Mouse (Mus musculus): ENCODE measurements around the gene Plet1. TPM values are rescaled to one million over a fixed set of nuclear protein-coding genes. Genes with fewer than 3 reads are reported as not detected.

Gene Plet1
- polyA plus RNA-seq (2014; fragmentation: Illumina TruSeq; extraction: RNeasy Lipid Tissue Mini Kit (QIAGEN cat#74804)), result 147 TPM

DNA sequence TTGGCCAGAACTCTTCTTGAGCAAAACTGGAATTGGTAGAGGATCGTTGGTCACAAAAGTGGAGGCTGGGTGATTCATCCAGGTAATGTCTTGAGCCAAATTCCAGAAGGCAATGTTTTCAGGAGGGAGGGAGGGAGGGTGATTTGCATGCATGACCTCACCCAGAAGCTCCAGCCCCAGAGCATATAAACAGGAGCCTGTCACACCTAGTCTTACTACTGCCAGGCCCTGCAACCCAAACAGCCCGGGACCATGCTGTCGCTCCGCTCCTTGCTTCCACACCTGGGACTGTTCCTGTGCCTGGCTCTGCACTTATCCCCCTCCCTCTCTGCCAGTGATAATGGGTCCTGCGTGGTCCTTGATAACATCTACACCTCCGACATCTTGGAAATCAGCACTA, at the start of gene Plet1:
Gene Plet1 (plus strand): TSS at position 215 of the 400 bp plus-strand sequence.

DNA sequence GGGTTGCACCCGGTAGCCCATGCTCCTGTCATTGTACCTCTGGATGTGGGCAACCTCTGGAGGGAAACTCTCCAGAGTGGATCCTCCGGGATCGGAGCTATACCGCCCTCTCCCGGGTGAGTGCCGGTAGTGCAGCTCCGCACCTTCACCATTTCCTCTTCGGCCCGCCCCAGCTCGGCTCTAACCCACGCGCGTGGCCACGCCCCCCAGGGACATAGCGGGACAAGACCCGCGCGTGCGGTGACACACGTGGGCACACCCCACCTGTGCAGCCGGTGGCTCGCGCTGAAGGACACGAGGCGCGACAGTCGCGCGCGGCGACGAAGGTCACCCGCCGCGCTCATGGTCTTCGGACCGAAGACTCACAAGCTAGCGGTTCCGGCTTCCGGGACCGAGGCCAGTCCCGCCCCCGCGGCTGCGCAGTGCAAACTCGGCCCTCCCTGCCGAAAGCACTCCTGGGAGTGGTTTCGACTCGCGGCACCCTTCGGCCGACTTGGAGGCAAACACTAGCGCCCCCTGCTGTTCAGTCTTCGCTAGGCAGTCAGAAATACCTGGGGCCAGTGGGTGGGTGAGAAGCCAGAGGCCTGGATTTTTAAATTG, 34.1 kb downstream of the Plet1 start, which contains the start of gene Pts:
Gene Pts (minus strand): TSS at position 432 of the 600 bp plus-strand sequence.

DNA sequence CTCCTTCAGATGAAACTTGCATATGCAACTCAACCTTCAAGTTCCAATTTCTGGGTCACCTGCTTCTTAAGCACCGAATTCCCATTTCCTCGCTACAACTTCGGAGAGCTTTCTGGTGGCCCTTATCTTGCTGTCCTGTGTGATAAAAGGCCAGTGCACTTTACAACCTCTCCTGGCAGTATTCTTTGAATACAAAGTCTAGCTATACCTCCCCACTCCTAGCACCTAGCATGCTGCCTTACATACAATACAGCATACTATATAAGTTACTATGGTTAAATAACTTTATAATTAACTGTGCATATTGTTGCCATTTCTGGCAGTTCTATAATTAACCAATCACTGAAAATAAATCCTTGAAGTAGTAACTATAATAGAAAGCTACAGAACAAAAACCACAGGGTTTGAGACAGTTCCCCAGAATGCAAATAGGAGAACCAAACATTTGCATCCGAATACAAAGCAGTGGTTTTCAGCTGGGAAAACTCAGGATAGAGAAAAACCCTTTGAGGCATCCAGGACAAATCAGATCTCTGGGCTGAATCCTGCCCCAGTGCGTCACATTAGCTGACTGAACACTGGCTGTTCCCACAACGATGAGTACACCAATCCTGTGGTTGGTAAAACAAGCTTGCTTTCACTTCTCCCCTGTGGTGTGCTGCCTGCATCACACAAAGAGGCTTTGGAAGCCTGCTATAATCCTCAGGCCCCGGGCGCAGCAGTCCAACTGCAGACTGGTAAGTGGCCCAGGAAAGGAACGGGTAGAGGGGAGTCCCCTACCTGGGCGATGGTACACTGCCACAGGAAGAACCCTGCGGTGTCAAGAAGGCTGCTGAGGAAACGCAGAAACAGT, 60.1 kb downstream of the Plet1 start, which contains the start of gene Il18:
Gene Il18 (plus strand): TSS at position 587 of the 853 bp plus-strand sequence.

DNA sequence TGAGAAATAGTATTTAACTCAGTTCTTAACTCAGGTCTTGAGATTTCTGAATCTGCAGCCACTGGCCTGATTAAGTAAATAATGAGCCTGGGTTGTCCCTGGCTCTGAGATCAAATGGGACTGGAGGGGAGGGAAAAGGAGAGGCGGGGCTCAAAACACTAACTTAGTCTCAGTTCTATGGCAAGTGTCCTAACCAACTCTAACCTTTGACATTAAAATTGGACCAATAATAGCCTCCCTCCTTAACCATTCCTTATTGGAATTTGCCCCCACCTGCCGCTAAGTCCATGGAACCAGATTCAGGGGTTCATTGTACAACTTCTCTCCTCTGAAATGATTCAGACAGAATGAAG, 60.7 kb downstream of the Plet1 start, which contains the start of gene Bco2:
Gene Bco2 (minus strand): TSS at position 88 of the 353 bp plus-strand sequence.

Other genes with a start within 250 kb of the Plet1 start
- gene Rpl10-ps3, start 149.6 kb upstream of the Plet1 start, polyA plus RNA-seq (2014; fragmentation: Illumina TruSeq; extraction: RNeasy Lipid Tissue Mini Kit (QIAGEN cat#74804)), result 272 TPM
- 124 TPM for gene Pts, start 34.2 kb downstream of the Plet1 start, polyA plus RNA-seq (2014; fragmentation: Illumina TruSeq; extraction: RNeasy Lipid Tissue Mini Kit (QIAGEN cat#74804))
- gene Il18, start 60.3 kb downstream of the Plet1 start, polyA plus RNA-seq (2014; fragmentation: Illumina TruSeq; extraction: RNeasy Lipid Tissue Mini Kit (QIAGEN cat#74804)), result 65.9 TPM
- gene Bco2, start 60.7 kb downstream of the Plet1 start, polyA plus RNA-seq (2014; fragmentation: Illumina TruSeq; extraction: RNeasy Lipid Tissue Mini Kit (QIAGEN cat#74804)), result 4.8 TPM
- gene Tex12, start 66.8 kb downstream of the Plet1 start, polyA plus RNA-seq (2014; fragmentation: Illumina TruSeq; extraction: RNeasy Lipid Tissue Mini Kit (QIAGEN cat#74804)), result 2.1 TPM
- gene Sdhd, start 109.3 kb downstream of the Plet1 start, polyA plus RNA-seq (2014; fragmentation: Illumina TruSeq; extraction: RNeasy Lipid Tissue Mini Kit (QIAGEN cat#74804)), result 137 TPM
- 85.1 TPM for gene Timm8b, start 109.4 kb downstream of the Plet1 start, polyA plus RNA-seq (2014; fragmentation: Illumina TruSeq; extraction: RNeasy Lipid Tissue Mini Kit (QIAGEN cat#74804))
- gene Pih1d2, start 122.8 kb downstream of the Plet1 start, polyA plus RNA-seq (2014; fragmentation: Illumina TruSeq; extraction: RNeasy Lipid Tissue Mini Kit (QIAGEN cat#74804)), result 10.3 TPM
- gene Nkapd1, start 122.9 kb downstream of the Plet1 start, polyA plus RNA-seq (2014; fragmentation: Illumina TruSeq; extraction: RNeasy Lipid Tissue Mini Kit (QIAGEN cat#74804)), result 157 TPM
- gene Dlat, start 165.3 kb downstream of the Plet1 start, polyA plus RNA-seq (2014; fragmentation: Illumina TruSeq; extraction: RNeasy Lipid Tissue Mini Kit (QIAGEN cat#74804)), result 84.0 TPM
- gene Dixdc1, start 245.0 kb downstream of the Plet1 start, polyA plus RNA-seq (2014; fragmentation: Illumina TruSeq; extraction: RNeasy Lipid Tissue Mini Kit (QIAGEN cat#74804)), result 16.8 TPM

All from ovary, adult 10 weeks (tissue).